Mouse (Mus musculus): ENCODE results near the gene Hivep1. TPM values are rescaled to one million over a fixed set of nuclear protein-coding genes. Genes with fewer than 3 reads are reported as not detected.

Gene Hivep1
- polyA plus RNA-seq, 2 experiments from 2014 or later = 9.0 to 16.6 TPM

DNA sequence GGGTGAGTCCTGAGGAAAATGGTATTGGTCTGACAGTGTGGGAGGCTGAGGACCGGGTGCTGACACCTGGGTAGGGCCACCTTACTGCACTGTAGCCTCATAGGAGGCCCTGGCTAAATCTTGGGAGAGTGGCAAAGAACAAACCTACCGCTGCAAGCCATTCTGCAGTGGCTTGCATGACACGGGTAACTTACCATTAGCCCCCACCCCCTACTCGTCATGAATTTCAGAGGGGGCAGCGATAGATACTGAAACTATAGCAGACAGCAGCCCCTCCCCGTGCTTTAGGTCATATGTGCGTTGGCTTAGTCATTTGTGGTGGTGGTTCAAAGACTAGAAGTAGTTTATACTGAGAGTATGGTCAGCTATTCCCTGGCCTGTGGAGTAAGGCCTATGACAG is 61.8 kb downstream of the Hivep1 start:
- ATAC-seq = no peak

DNA sequence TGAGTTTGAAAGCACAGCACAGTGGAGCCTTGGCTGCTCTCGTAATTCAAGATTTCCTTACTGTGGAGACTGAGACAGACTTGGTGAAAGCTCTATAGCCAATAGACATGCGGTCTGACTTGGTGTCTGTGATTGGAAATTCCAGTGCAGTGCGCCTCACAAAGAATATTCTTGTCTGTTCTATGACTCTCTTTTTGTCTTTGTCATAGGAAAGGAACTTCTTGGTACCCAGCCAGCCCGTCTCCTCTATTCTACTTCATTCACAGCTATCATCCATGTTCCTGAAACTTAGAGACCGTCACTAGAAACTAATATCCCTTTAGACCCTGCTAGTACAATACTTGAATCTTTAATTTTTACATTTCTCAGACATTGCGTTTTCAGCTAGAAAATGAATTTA is 64.5 kb downstream of the Hivep1 start:
- ATAC-seq = no peak

DNA sequence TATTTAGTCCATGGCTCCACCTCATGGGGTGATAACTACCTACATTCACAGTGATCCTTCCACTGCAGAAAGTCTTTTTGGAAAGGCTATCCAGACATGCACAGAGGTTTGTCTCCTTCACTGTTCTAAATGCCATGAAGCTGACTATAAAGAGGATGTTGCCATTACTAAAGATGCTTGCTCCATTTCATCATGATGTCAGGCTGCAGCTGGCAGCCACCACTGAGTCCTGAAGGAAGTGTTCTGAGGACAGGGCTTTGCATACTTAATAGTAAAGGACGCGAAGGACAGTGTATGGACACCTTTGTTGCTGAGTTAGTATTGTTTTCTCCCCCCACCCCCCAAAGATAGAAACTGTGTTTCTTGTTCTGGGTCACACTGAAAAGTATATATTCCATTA is 67.2 kb downstream of the Hivep1 start:
- ATAC-seq = no peak

DNA sequence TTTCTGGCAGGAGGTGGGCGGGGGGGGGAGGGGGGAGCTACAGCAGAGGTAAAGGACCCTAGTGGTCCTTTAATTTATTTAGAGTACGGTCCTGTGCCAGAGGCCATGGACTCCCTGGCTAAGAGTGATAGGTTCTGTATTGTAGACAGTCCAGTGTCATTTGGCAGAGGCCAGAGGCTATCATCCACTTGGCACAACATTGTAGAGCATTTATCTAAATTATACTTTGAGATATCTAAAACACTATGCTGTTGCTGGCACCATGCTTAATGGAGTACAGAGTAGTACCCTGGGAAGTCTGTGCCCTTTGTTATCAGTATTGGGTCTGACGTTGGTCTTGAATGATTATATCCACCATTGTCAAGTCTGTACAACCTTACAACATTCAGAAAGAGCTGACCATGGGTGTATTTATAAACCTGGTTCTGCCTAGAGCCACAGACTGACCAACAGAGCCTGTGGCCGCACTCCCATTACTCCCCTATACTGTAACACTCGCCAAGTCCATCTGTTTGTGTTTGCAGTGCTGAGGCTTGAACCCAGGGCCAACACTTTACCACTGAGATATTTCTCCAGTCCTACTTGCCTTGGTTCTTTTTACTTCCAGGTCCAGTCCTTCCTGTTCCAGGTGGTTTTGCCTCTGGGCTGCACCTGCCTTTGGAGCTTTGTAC is 69.4 kb downstream of the Hivep1 start:
- ATAC-seq = no peak

DNA sequence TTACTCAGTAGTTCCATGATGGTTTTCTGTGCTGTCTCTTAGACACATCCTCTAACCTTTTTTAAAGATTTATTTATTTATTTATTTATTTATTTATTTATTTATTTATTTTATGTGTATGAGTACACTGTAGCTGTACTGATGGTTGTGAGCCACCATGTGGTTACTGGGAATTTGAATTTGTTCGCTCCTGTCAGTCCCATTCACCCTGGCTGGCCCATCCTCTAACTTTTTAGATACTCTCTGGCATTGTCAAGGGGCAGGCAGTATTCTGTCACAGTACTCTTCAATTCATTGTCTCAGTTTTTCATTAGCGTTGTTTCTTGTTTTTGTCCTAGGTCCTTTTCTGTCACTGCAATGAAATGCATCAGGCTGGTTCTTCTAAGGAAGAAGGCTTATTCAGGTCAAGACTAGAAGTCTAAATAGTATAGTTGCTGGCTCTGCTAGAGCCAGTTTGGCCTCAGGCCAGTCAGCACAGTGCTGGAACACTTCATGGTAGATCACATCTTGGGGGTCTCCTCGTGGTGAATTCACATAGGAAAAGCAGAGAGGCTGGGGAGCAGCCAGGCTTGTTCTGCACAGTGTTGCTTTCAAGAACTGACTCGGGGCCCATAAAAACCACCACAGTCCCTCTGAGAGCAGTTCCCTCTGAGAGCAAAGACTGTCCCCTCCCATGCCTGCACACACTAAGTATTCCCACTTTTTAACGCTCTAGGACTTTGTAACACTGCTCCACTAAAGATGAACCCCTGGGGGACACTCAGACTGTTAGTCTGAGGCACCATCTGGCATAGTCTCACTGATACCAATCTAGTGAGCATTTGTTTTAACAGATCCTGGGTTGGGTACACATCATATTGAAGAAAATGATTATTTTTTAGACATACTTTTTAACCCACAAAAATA is 70.2 kb downstream of the Hivep1 start:
- no peak for ATAC-seq

GRCm38 (mm10) chr13:42144627-42145026 is 92.8 kb downstream of the Hivep1 start:
- no peak for ATAC-seq

- ATAC-seq = no peak
Measured at GRCm38 (mm10) chr13:42149328-42150071, 97.7 kb downstream of the Hivep1 start.

DNA sequence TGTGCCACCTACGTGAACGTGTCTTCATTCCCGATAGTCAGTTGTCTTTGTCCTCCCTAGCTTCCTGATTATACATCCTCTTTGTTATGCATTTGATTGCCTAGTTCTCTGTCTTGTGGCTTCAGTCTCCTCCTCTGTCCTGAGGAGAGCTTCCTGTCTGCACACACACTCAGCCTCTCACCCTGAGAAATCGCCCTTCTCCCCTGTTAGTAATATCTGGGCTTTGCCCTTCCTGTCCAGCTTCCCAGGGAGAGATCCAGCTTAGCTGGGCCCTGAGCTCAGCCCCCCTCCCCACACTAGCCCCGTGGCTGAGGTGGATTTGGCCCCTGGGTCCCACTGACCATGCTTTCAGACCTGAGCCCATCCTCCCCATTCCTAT is 98.2 kb downstream of the Hivep1 start:
- no peak for ATAC-seq

- no peak for ATAC-seq
Measured at GRCm38 (mm10) chr13:42150462-42151127, 98.8 kb downstream of the Hivep1 start.

DNA sequence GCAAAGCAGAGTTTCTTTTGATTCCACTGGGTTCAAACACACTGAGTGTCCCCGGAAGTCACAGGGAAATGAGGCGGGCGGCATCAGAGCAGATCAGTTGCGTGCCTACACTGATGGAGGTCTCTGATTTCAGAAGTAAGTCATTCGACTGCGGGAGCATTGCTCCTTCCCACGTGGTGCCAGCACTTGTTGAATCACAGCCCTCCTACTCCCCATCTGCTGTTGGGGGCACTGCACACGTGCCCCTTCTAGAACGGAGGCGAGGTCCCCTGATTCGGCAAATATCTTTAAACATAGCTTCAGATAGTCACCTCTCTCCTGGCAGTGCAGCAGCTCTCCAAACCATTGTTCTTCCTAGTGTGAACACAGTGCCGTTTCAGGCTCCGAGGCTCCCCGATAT is 106.4 kb downstream of the Hivep1 start:
- no peak for ATAC-seq

- ATAC-seq = no peak
Measured at GRCm38 (mm10) chr13:42159416-42160185, 107.8 kb downstream of the Hivep1 start.

DNA sequence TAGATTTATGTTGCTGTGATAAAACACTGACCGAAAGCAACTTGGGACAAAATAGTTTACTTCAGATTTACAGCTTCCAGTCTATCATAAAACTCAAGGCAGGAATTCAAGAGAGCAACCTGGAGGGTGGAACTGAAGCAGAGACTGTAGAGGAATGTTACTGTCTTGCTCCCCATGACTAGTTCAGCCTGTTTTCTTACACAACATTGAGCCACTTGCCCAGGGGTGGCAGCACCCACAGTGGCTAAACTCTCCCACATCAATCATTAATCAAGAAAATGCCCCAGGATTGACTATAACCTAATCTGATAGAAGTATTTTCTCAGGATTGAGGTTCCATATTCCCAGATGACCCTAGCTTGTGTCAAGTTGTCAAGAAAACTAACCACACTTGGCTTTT is 119.0 kb downstream of the Hivep1 start:
- no peak for ATAC-seq

DNA sequence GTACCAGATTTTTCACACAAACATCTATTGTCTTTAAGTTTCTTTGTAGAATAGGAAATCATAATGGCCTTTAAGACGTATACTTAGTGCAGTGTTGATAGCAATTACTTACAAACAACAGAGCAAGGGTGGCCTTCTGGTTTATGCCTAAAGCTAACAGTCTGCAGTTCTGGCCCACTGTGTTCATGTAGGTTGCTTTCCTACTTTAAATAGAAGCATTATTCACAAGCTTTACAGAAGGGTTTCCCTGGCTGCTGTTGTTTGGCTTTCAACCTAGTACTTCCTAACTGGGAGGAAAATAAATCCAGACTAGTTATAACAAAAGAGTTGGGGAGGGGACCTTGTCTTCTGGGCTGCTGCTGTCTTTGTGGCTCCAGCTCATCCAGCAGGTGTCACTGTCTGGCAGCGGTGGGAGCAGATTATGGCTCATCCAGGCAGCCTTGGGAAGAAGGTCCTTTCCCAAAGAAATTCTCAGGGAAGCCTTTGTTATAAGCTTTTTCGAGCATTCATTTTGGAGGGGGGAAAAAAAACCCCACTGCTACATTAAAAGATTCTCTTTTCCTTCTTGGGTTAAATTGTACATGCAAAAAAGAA is 123.1 kb downstream of the Hivep1 start:
- ATAC-seq = no peak

DNA sequence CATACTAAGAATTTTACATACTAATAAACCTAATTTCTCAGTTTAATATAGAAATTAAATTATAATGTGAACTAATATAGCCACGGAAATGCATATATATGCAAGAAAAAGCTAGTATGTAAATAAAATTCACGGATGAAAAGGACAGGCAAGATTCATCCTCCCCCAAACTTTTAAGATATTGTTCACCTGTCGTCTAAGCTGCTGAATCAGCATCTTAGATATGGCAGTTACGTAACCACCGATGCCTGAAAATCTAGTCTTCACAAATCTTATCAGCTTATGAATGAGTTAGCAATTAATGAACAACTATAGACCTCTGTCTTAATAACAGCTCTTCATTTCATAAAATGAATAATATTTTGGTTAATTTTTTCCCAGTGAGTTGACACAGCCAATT is 130.8 kb downstream of the Hivep1 start:
- no peak for ATAC-seq

GRCm38 (mm10) chr13:42184131-42184530 is 132.3 kb downstream of the Hivep1 start:
- ATAC-seq = no peak

DNA sequence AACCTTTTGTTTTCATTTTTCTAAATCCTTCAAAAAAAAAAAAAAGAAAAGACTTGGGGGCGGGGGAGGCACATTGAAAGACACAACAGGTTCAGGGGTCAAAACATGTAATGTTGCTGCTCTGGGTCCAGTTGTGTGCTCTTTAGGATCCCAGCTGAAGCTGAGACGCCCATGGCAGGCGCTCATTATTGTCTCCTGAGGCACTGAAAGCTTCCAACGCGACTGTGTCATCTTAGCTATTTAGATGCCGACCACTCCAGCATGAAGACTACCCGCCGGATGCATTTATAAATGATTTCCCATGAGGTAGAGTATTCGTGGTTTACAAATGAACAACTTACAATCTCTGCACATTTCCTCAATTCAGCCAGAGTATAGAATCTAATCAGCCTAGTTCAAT is 141.2 kb downstream of the Hivep1 start:
- ATAC-seq = no peak

DNA sequence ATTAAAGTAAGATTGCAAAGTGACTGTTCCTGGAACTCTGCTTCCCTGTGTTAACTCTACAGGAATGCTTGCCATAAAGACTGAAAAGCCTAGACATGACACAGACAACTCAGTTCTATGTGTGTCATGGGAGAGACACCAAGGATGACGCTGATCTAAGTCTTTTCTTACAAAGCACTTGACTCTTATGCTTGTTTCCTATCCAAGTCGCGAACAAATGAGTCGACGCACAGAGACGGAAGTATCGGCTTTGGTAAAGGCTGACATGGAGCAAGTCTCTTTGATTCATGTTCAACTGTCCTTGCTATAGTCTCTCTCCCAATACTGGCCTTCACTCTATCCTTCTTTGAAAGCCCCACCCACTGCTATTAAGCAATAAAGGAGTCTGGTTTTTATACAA is 143.8 kb downstream of the Hivep1 start:
- no peak for ATAC-seq

GRCm38 (mm10) chr13:42197656-42198055 is 145.8 kb downstream of the Hivep1 start:
- ATAC-seq = no peak

DNA sequence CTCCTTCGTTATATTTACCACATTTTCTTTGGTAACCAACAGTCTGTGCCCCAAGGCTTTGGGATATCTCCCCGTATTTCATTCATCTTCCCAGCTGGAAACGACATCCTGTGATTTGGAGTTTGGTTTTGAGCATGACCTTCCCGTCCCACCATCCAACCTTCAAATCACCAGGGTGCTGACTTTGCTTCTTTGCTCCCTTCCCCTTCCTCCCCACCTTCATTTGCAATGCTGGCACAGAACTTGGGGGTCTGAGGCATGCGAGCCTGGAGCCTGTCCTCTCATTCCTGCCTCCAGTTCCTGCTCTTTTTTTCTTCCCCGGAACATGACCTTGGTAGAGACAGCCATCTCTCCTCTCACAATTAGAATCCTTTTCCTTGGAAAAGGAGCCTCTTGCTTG is 161.7 kb downstream of the Hivep1 start:
- no peak for ATAC-seq

GRCm38 (mm10) chr13:42222401-42222800 is 170.6 kb downstream of the Hivep1 start:
- ATAC-seq = no peak

GRCm38 (mm10) chr13:42228849-42229248 is 177.0 kb downstream of the Hivep1 start:
- ATAC-seq = peak; percentile 40

All from activated CD4-positive, CD25-positive, alpha-beta regulatory T cell, adult 4 months (primary cell).